Mouse (Mus musculus) brain, embryonic 14.5 days (tissue): ENCODE measurements around the gene Tmbim6.

Source experiments
- CTCF ChIP-seq: fragments of 200-500 bp; IDR thresholded peaks from 2 replicates; pipeline ENCODE4 v1.5.1; 2012; ENCODE audit warnings: inconsistent platforms, mild to moderate bottlenecking, moderate library complexity, borderline replicate concordance; ENCODE audit not compliant: insufficient read depth, insufficient read length; ENCODE audit errors: extremely low read depth
- POLR2A ChIP-seq: fragments of 200-500 bp; IDR thresholded peaks from 2 replicates; pipeline ENCODE4 v1.6.1; 2012; ENCODE audit warnings: mild to moderate bottlenecking, inconsistent platforms, borderline replicate concordance; ENCODE audit not compliant: poor library complexity, insufficient read depth, insufficient read length, severe bottlenecking; ENCODE audit errors: extremely low read depth

- no peak for TF ChIP-seq POLR2A
- TF ChIP-seq CTCF, result no peak
These were observed 10.6 kb downstream of the Tmbim6 start for GRCm38 (mm10) chr15:99403159-99403889.
